Mouse (Mus musculus) limb, embryonic 11.5 days (tissue): ENCODE data around the gene Mafg. TPM values are rescaled to one million over a fixed set of nuclear protein-coding genes. Genes with fewer than 3 reads are reported as not detected.

ENCODE experiments used
- ATAC-seq: fragments of 200-750 bp; cut with Nextera tagmentation; 2 replicates; pipeline ENCODE4 v1.8.0; 2017; ENCODE audit warnings: low read depth; ENCODE audit not compliant: insufficient number of reproducible peaks, low FRiP score, low TSS enrichment
- DNase-seq: peaks from one replicate; pipeline ENCODE4 v3.0.0-alpha.2; 2015; ENCODE audit warnings: low spot score
- H3K27ac ChIP-seq: fragments of 300-500 bp; sonication (generic); replicated peaks from 2 replicates; pipeline ENCODE4 v1.5.1; 2014; ENCODE audit warnings: low read depth, mild to moderate bottlenecking, low read length
- H3K27me3 ChIP-seq: fragments of 300-500 bp; sonication (generic); 2 replicates; pipeline ENCODE4 v1.6.1; 2014; ENCODE audit warnings: mild to moderate bottlenecking, low read length, mixed read lengths; ENCODE audit not compliant: control insufficient read depth, insufficient read depth
- H3K36me3 ChIP-seq: fragments of 300-500 bp; sonication (generic); 2 replicates; pipeline ENCODE4 v1.6.1; 2014; ENCODE audit warnings: mild to moderate bottlenecking, low read length, moderate library complexity, mixed read lengths; ENCODE audit not compliant: control insufficient read depth, insufficient read depth
- H3K4me1 ChIP-seq: fragments of 300-500 bp; sonication (generic); 2 replicates; pipeline ENCODE4 v1.6.1; 2014; ENCODE audit warnings: low read length, mixed read lengths; ENCODE audit not compliant: control insufficient read depth, insufficient read depth
- H3K4me2 ChIP-seq: fragments of 300-500 bp; sonication (generic); 2 replicates; pipeline ENCODE4 v1.6.1; 2014; ENCODE audit warnings: low read depth, mild to moderate bottlenecking, moderate library complexity; ENCODE audit not compliant: severe bottlenecking
- H3K4me3 ChIP-seq: fragments of 300-500 bp; sonication (generic); 2 replicates; pipeline ENCODE4 v1.5.1; 2014; ENCODE audit warnings: low read depth, low read length
- H3K9ac ChIP-seq: fragments of 300-500 bp; sonication (generic); 2 replicates; pipeline ENCODE4 v1.6.1; 2014; ENCODE audit warnings: mild to moderate bottlenecking, low read length
- H3K9me3 ChIP-seq: fragments of 300-500 bp; sonication (generic); 2 replicates; pipeline ENCODE4 v1.6.1; 2016; ENCODE audit warnings: low read length; ENCODE audit not compliant: control insufficient read depth
- WGBS: fragments of 180-500 bp; shearing (Covaris S2); extraction: QIAGEN DNeasy Blood & Tissue Kit; methylation state at CpG from one replicate; pipeline ENCODE4 v1.1.7; 2014; 5-methylcytosine and 5-hydroxymethylcytosine counted together
- polyA plus RNA-seq: library from polyadenylated mRNA; unstranded; fragments of >200 nt; fragmentation: Nextera tagmentation; extraction: Ambion mirVana; gene quantifications from 2 replicates; pipeline ENCODE4 v1.2.1, GENCODE M21; 2014

Gene Mafg
- polyA plus RNA-seq, 1 experiment from 2014 or later, result 24.2 TPM

GRCm38 (mm10) chr11:120665406-120665805 is 32.0 kb upstream of the Mafg start:
- no peak overlapping the region for H3K9ac ChIP-seq
- H3K27ac ChIP-seq, result no peak overlapping the region
- ATAC-seq, result 0 out of 2 replicates have a peak, but pooled peaks have one; percentile 26
- H3K9me3 ChIP-seq, result no peaks in the 10 kb centered on the region
- H3K27me3 ChIP-seq, result peaks cover 19% of the 10 kb centered on the region
- 81% methylated on average over 3 of the region's 3 CpGs for WGBS
- H3K36me3 ChIP-seq, result no peaks in the 10 kb centered on the region
- H3K4me1 ChIP-seq, result peaks cover 17% of the 10 kb centered on the region
- DNase-seq, result peak; percentile 36
- H3K4me2 ChIP-seq, result no peak overlapping the region
- H3K4me3 ChIP-seq, result no peak overlapping the region

GRCm38 (mm10) chr11:120663714-120664113 is 30.3 kb upstream of the Mafg start:
- H3K27ac ChIP-seq, result no peak overlapping the region
- peaks cover 29% of the 10 kb centered on the region for H3K4me1 ChIP-seq
- peaks cover 34% of the 10 kb centered on the region for H3K27me3 ChIP-seq
- no peak for DNase-seq
- no peak overlapping the region for H3K4me3 ChIP-seq
- H3K9me3 ChIP-seq, result no peaks in the 10 kb centered on the region
- WGBS, result 89% methylated on average over 5 of the region's 5 CpGs
- ATAC-seq, result no peak
- H3K4me2 ChIP-seq, result no peak overlapping the region
- H3K36me3 ChIP-seq, result no peaks in the 10 kb centered on the region
- H3K9ac ChIP-seq, result no peak overlapping the region

GRCm38 (mm10) chr11:120662759-120663158 is 29.4 kb upstream of the Mafg start:
- H3K27ac ChIP-seq, result no peak overlapping the region
- H3K36me3 ChIP-seq, result no peaks in the 10 kb centered on the region
- H3K9ac ChIP-seq, result no peak overlapping the region
- H3K4me3 ChIP-seq, result no peak overlapping the region
- peaks cover 29% of the 10 kb centered on the region for H3K4me1 ChIP-seq
- no peaks in the 10 kb centered on the region for H3K9me3 ChIP-seq
- ATAC-seq, result no peak
- no peak overlapping the region for H3K4me2 ChIP-seq
- DNase-seq, result no peak
- H3K27me3 ChIP-seq, result peaks cover 40% of the 10 kb centered on the region
- WGBS, result 78% methylated on average over 6 of the region's 6 CpGs

GRCm38 (mm10) chr11:120661076-120661460 is 27.7 kb upstream of the Mafg start, which contains the start of gene Notum:
Gene Notum (minus strand): TSS chr11:120661175.
- Histone ChIP-seq H3K4me3 (peak within 1 kb of the TSS; percentile 42), H3K27ac (no peak within 1 kb of the TSS), H3K36me3 (no peaks in the 10 kb centered on the region), H3K4me1 (peaks cover 21% of the 10 kb centered on the region), H3K4me2 (peak within 1 kb of the TSS; percentile 82), H3K27me3 (peaks cover 44% of the 10 kb centered on the region), H3K9me3 (no peaks in the 10 kb centered on the region), H3K9ac (peak within 1 kb of the TSS; percentile 56)
- DNase-seq (peak; percentile 54), ATAC-seq (no peak)
- WGBS, result under 1% methylated on average over 35 of the region's 35 CpGs

- H3K4me3 ChIP-seq, result peak overlapping the region; percentile 42
- under 1% methylated on average over 74 of the region's 95 CpGs for WGBS
- H3K36me3 ChIP-seq, result no peaks in the 10 kb centered on the region
- peaks cover 44% of the 10 kb centered on the region for H3K27me3 ChIP-seq
- no peaks in the 10 kb centered on the region for H3K9me3 ChIP-seq
- DNase-seq (peak; percentile 74), ATAC-seq (peak; percentile 45; the same call in 1 of the 2 replicates)
- H3K9ac ChIP-seq, result peak overlapping the region; percentile 56
- H3K27ac ChIP-seq, result no peak overlapping the region
- H3K4me1 ChIP-seq, result peaks cover 21% of the 10 kb centered on the region
- H3K4me2 ChIP-seq, result peak overlapping the region; percentile 82
Measured at GRCm38 (mm10) chr11:120660301-120661075, 27.1 kb upstream of the Mafg start.

- Histone ChIP-seq H3K27ac (no peak overlapping the region), H3K4me1 (peaks cover 21% of the 10 kb centered on the region), H3K9me3 (no peaks in the 10 kb centered on the region), H3K27me3 (peaks cover 44% of the 10 kb centered on the region), H3K9ac (peak overlapping the region; percentile 56; the same call in 1 of the 2 replicates), H3K4me3 (peak overlapping the region; percentile 42), H3K4me2 (peak overlapping the region; percentile 82), H3K36me3 (no peaks in the 10 kb centered on the region)
- ATAC-seq, result no peak; the same call in 1 of the 2 replicates
- 2% methylated on average over 44 of the region's 50 CpGs for WGBS
- DNase-seq, result peak; percentile 46
Measured at GRCm38 (mm10) chr11:120659509-120660300, 26.3 kb upstream of the Mafg start.

- Histone ChIP-seq H3K4me3 (no peak overlapping the region), H3K36me3 (no peaks in the 10 kb centered on the region), H3K4me2 (peak overlapping the region; percentile 82), H3K4me1 (peaks cover 21% of the 10 kb centered on the region), H3K27me3 (peaks cover 44% of the 10 kb centered on the region), H3K9me3 (no peaks in the 10 kb centered on the region), H3K27ac (no peak overlapping the region), H3K9ac (no peak overlapping the region)
- 2% methylated on average over 24 of the region's 24 CpGs for WGBS
- DNase-seq (peak; percentile 88), ATAC-seq (no peak)
Measured at GRCm38 (mm10) chr11:120658876-120659410, 25.5 kb upstream of the Mafg start.

- Histone ChIP-seq H3K4me1 (peaks cover 21% of the 10 kb centered on the region), H3K27me3 (peaks cover 43% of the 10 kb centered on the region), H3K9me3 (no peaks in the 10 kb centered on the region), H3K36me3 (no peaks in the 10 kb centered on the region), H3K4me3 (no peak overlapping the region), H3K4me2 (no peak overlapping the region), H3K9ac (no peak overlapping the region), H3K27ac (no peak overlapping the region)
- ATAC-seq, result no peak
- 89% methylated on average over 4 of the region's 4 CpGs for WGBS
- no peak for DNase-seq
Measured at GRCm38 (mm10) chr11:120657301-120657700, 23.9 kb upstream of the Mafg start.
